Mouse (Mus musculus) kidney, embryonic 14.5 days (tissue): ENCODE measurements around the gene Nsa2. TPM values are rescaled to one million over a fixed set of nuclear protein-coding genes. Genes with fewer than 3 reads are reported as not detected.

Experiments
- polyA plus RNA-seq: library from polyadenylated mRNA; unstranded; fragments of >200 nt; fragmentation: Nextera tagmentation; extraction: Ambion mirVana; gene quantifications from 2 replicates; pipeline ENCODE4 v1.2.1, GENCODE M21; 2014

Gene Nsa2
- polyA plus RNA-seq, 1 experiment from 2014 or later, result 77.1 TPM

Other genes starting within 250 kb of the Nsa2 start
- gene Gcnt4, start 213.2 kb downstream of the Nsa2 start, polyA plus RNA-seq, result 0.59 and 0.99 TPM in 2 replicates
- gene 1700029F12Rik, start 103.6 kb downstream of the Nsa2 start, polyA plus RNA-seq, result not detected in 2 replicates
- gene Fam169a, start 70.7 kb downstream of the Nsa2 start, polyA plus RNA-seq, result 2.7 and 4.7 TPM in 2 replicates
- gene Gm6169, start 38.7 kb downstream of the Nsa2 start, polyA plus RNA-seq, result 3.6 and 3.8 TPM in 2 replicates
- 28.3 and 35.3 TPM in 2 replicates for gene Gfm2, start within 50 bp of the Nsa2 start, polyA plus RNA-seq
- gene Hexb, start 60.4 kb upstream of the Nsa2 start, polyA plus RNA-seq, result 25.3 and 31.3 TPM in 2 replicates
- gene Enc1, start 103.2 kb upstream of the Nsa2 start, polyA plus RNA-seq, result 14.2 and 14.6 TPM in 2 replicates